Comparison of ENCODE assay signal across 1 mouse cellular context in the genomic region with DNA sequence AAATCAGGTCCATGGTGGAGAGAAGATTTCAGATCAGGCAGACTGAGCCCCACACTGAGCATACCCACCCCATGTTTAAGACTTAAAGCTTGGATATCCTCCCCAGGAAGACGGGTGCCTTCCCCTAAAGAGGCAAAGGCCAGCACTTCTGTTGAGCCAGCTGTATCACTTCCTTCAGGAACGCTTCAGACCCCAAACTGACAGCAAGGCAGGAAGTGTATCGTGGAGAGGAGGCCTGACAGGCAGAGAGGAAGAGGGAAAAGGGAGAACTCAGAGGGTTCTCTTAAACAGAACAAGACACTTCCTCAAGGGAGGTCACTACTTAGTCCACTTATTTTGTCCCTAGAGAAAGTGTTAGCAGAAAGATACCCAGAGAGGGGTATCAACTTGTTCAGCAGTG.
TF ChIP-seq lines count a peak whose summit lies in the region.

No protein-coding gene starts in this region.

TF ChIP-seq in MEL, 35 proteins besides CTCF, POLR2A, EP300 and RAD21:
- TF ChIP-seq ZMIZ1 (IDR thresholded peaks at IDR 0.05; ENCODE audit: low read depth, low read length) (no peak), MAFK (IDR thresholded peaks at IDR 0.05; ENCODE audit: borderline replicate concordance, low read depth, low read length) (no peak), TBP (IDR thresholded peaks at IDR 0.05; ENCODE audit: low read depth, low read length) (no peak), USF2 (IDR thresholded peaks at IDR 0.05; ENCODE audit: borderline replicate concordance in 1 of 2, insufficient read depth in 1 of 2, low read depth in 1 of 2, low read length in 2 of 2) (no peak), UBTF (IDR thresholded peaks at IDR 0.05; ENCODE audit: borderline replicate concordance, insufficient read depth, low read depth, low read length) (no peak), MYC (IDR thresholded peaks at IDR 0.05; ENCODE audit: low read depth, low read length) (no peak), ZKSCAN1 (IDR thresholded peaks at IDR 0.05; ENCODE audit: low read depth, low read length) (no peak), ETS1 (IDR thresholded peaks at IDR 0.05; ENCODE audit: low read depth, low read length) (no peak), GABPA (IDR thresholded peaks at IDR 0.05; ENCODE audit: low read depth, low read length) (no peak), NRF1 (IDR thresholded peaks at IDR 0.05; ENCODE audit: insufficient read depth, low read depth, low read length, poor library complexity, severe bottlenecking) (no peak), MAZ (IDR thresholded peaks at IDR 0.05; ENCODE audit: low read depth, low read length) (no peak), RCOR1 (IDR thresholded peaks at IDR 0.05; ENCODE audit: low read depth, low read length) (no peak), USF1 (IDR thresholded peaks at IDR 0.05; ENCODE audit: low read depth, low read length) (no peak), POLR2AphosphoS5 (IDR thresholded peaks at IDR 0.05; ENCODE audit: borderline replicate concordance, low read depth, low read length) (no peak), MYB (IDR thresholded peaks at IDR 0.05; ENCODE audit: low read depth, low read length) (no peak), BHLHE40 (IDR thresholded peaks at IDR 0.05; ENCODE audit: borderline replicate concordance, low read depth, low read length) (no peak), KAT2A (conservative IDR thresholded peaks at IDR 0.05; ENCODE audit: low read depth, low read length) (no peak), ZC3H11A (IDR thresholded peaks at IDR 0.05; ENCODE audit: low read depth, low read length) (no peak)
